Mouse (Mus musculus) testis, adult 2 months (tissue): ENCODE measurements at regions not wholly inside any gene's neighbourhood (a gene's known extent, or its start where the extent isn't known, plus 50 kb on each side); places are given as distances from the start of the nearest gene placed in this dataset.

Source experiments
- H3K27ac ChIP-seq: fragments of 200-500 bp; 2 replicates; pipeline ENCODE4 v1.5.1; 2012; ENCODE audit warnings: low read depth, low read length; ENCODE audit not compliant: control insufficient read depth, insufficient read depth
- H3K27me3 ChIP-seq: fragments of 200-500 bp; 2 replicates; pipeline ENCODE4 v1.6.1; 2012; ENCODE audit warnings: mild to moderate bottlenecking, low read length, moderate library complexity; ENCODE audit not compliant: control insufficient read depth, insufficient read depth
- H3K36me3 ChIP-seq: fragments of 200-500 bp; 2 replicates; pipeline ENCODE4 v1.6.1; 2012; ENCODE audit warnings: mild to moderate bottlenecking, low read length; ENCODE audit not compliant: control insufficient read depth, insufficient read depth
- H3K4me1 ChIP-seq: fragments of 200-500 bp; 2 replicates; pipeline ENCODE4 v1.6.1; 2012; ENCODE audit warnings: low read length; ENCODE audit not compliant: control insufficient read depth, insufficient read depth
- H3K4me3 ChIP-seq: fragments of 200-500 bp; 2 replicates; pipeline ENCODE4 v1.5.1; 2012; ENCODE audit warnings: low read depth, mild to moderate bottlenecking, low read length, moderate library complexity, mixed read lengths; ENCODE audit not compliant: control insufficient read depth
- CTCF ChIP-seq: fragments of 200-500 bp; IDR thresholded peaks from 2 replicates; pipeline ENCODE4 v1.5.1; 2012; ENCODE audit warnings: low read depth, mild to moderate bottlenecking, inconsistent platforms, low read length, moderate library complexity; ENCODE audit not compliant: control insufficient read depth, insufficient read depth, insufficient replicate concordance
- POLR2A ChIP-seq: fragments of 200-500 bp; IDR thresholded peaks from 2 replicates; pipeline ENCODE4 v1.6.1; 2012; ENCODE audit warnings: low read depth, mild to moderate bottlenecking, inconsistent platforms, low read length, moderate library complexity; ENCODE audit not compliant: control insufficient read depth

DNA sequence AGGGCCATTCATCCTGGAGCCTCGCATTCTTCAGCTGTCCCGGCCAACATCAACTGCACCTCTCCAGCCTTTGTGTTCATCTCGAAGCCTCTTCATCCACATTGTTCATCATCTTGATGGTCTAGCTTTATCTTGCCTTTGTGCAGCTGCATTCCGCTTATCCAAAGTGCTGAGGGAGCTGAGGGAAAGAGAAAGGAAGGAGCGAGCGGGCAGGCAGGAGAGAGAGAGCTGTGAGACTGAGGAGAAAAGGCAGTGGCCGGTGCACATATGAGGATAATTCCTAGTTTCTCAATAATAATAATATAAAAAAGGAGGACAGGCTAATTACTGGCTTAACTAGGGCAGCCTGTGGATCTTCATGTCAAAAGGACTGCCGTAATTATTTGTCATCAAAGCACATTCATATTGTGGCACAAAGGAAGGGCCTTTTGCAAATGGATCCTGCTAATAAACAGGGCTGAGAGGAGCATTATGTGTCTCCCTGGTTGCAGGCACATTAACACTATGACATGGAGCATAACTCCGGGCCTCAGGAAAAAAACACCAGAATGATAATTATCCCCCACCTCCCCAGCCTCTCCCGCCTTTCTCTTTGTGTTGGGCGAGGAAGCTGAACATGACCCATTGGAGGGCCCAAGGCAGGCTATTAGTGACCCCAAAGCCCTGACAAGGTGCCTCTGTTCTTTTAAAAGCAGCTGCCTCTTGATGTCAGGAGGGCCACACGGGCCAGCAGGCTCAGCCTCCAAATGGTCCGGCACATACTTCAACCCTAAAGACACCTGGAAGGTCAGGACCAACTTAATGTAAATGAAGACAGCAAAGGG is 751.9 kb downstream of the Bcl11a start:
- H3K4me3 ChIP-seq: no peak overlapping the region
- H3K27ac ChIP-seq: no peak overlapping the region
- no peaks in the 10 kb centered on the region for H3K36me3 ChIP-seq
- TF ChIP-seq POLR2A (no peak), CTCF (no peak)
- H3K4me1 ChIP-seq: no peaks in the 10 kb centered on the region
- no peaks in the 10 kb centered on the region for H3K27me3 ChIP-seq

DNA sequence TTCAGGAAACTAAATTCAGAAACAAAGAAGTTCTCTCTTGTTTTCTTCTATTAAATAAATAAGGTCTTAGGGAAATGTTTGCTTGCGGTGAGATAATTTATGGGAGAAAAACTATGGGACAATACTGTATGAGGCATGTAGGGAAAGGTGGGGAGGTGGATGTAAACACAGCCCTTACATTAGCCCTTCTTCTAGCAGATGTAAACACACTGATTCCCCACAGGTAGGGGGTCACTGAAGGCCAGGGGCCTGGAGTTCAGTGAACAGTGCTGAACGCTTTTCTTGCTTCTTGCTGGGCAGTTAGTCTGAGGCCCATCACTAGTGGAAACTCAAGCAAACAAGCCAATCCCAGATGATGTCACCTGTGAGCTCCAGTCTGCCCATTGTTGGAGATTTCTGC is 752.6 kb downstream of the Bcl11a start:
- TF ChIP-seq CTCF (no peak), POLR2A (no peak)
- Histone ChIP-seq H3K4me3 (no peak overlapping the region), H3K36me3 (no peaks in the 10 kb centered on the region), H3K27ac (no peak overlapping the region), H3K27me3 (no peaks in the 10 kb centered on the region), H3K4me1 (no peaks in the 10 kb centered on the region)

DNA sequence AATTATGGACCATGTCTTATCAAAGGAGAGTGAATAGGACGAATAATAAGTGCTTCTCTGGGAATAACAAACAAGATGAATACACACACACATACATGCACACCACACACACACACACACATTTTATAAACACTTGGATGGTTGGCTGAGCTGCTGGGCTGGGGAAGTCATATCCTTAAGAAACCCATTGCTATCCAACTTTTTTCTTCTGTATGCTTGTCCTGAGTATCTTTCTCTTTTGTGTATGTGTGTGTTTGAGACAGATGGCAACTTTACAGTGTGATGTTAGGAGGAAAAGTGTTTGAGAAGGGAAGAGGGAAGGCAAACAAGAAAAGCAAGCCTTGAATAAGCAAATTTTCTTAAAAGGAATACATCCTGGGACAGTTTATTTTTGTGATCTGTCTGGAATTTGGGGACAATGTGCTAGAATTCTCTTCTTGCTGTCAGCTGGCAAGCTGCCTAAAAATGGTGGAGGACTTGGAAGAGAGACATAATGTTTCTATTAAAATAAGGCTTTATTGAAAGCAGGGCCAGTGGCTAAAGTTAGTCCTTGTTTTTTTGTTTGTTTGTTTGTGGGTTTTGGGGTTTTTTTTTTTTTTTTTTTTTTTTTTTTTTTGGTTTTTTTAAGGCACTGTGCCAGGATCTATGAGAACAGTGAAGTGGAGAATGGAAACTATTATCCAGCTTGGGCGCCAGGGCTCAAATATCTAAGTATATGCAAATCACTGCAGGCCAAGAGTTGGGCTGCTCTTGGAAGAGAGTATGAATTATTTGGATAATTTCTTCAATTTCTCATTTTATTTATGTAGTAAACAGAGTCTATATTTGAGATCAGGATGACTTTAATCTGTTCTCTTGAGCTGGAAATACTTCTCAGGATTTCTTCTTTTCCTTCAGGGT is 766.2 kb downstream of the Bcl11a start:
- Histone ChIP-seq H3K27ac (no peak overlapping the region), H3K27me3 (no peaks in the 10 kb centered on the region), H3K4me1 (no peaks in the 10 kb centered on the region), H3K36me3 (no peaks in the 10 kb centered on the region), H3K4me3 (no peak overlapping the region)
- no peak for TF ChIP-seq CTCF
- no peak for TF ChIP-seq POLR2A

DNA sequence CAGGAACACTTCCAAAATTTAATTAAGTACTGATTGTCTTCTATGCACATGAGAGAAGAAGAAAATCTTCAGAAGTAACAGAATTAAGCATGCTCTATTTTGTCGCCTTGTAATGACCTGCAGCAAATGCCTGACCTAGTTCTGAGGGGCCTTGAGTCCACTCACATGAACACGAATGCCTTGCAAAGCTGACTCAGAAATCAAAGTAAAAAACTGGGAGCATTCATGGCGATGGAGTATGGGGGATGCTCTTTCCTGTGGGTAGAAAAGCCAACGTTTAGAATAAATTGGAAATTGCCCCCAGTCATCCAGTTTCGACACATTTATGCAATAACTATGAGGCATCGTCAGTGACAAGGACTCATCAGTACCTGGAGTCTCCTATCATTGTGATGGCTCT is 779.1 kb downstream of the Bcl11a start:
- no peak overlapping the region for H3K27ac ChIP-seq
- no peaks in the 10 kb centered on the region for H3K36me3 ChIP-seq
- no peak overlapping the region for H3K4me3 ChIP-seq
- H3K4me1 ChIP-seq: no peaks in the 10 kb centered on the region
- no peak for TF ChIP-seq POLR2A
- no peak for TF ChIP-seq CTCF
- H3K27me3 ChIP-seq: no peaks in the 10 kb centered on the region

DNA sequence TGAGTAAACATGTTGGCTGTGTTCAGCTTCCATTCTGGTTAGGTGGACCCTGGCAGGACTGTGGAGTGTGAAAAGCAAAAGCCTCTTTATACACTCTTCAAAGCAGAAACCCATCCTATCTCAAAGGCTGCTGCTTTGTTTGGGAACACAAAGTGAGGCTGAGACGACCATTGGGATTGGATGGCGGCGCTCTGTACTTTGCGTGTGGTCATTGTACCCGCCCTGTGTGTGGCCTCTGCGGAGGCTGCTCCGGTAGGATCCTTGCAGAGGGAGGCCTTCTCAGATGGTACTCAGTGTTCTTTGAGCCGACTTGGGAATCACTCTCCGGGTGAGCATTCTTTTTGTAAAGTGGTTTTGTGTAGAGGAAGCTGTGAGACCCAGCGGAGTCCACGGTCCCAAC is 786.8 kb downstream of the Bcl11a start:
- Histone ChIP-seq H3K36me3 (no peaks in the 10 kb centered on the region), H3K4me1 (peaks cover 7% of the 10 kb centered on the region), H3K27me3 (no peaks in the 10 kb centered on the region), H3K4me3 (no peak overlapping the region; the same call in 1 of the 2 replicates), H3K27ac (no peak overlapping the region)
- no peak for TF ChIP-seq POLR2A
- TF ChIP-seq CTCF: no peak

DNA sequence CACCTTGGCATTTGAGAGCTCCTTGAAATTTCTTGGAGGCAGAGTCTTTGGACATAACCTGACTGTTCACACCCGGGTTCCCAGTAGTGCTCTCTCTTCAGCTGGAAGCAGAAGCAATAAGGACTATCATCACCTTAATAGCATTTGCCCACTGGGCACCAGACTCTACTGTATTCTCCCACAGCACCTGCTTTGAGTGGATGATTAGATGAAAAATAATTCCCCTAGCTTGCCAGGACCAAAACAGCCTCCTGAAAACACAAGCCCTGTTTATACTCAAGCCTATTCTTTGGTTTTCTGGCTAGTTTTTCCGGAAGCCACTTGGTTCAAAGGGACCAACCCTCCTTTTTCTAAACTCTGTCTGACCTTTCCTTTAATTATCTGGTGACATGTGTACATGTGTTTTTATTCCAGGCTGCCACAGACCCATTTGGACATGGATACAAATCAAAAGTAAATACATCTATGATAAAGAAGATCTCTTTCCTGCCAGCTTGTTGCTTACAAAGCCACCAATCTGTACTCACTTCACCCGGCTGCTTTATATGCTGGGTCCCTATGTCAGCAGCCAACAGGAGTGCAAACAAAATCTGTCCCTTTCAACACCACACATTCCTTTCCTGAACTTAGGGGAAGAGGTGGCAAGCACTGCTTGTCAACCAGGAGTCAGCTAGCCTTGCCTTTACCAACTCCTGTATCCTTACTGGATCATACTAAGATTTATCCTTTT is 787.4 kb downstream of the Bcl11a start:
- TF ChIP-seq POLR2A: no peak
- TF ChIP-seq CTCF: no peak
- H3K4me1 ChIP-seq: peaks cover 7% of the 10 kb centered on the region
- no peaks in the 10 kb centered on the region for H3K36me3 ChIP-seq
- no peak overlapping the region for H3K27ac ChIP-seq
- H3K4me3 ChIP-seq: no peak overlapping the region; the same call in 1 of the 2 replicates
- H3K27me3 ChIP-seq: no peaks in the 10 kb centered on the region
